Mouse (Mus musculus) gonadal fat pad, adult 2 months (tissue): ENCODE data around the gene Atp8b4. TPM values are rescaled to one million over a fixed set of nuclear protein-coding genes. Genes with fewer than 3 reads are reported as not detected.

Experiments
- DNase-seq: peaks from one replicate; pipeline ENCODE4 v3.0.0-alpha.2; 2012; ENCODE audit warnings: low read depth
- polyA plus RNA-seq: library from polyadenylated mRNA; depleted of rRNA; stranded (reverse); fragments of >200 nt; gene quantifications from 2 replicates; pipeline ENCODE4 v1.2.3, GENCODE M21; 2012; rRNA removed

The Atp8b4 gene
- polyA plus RNA-seq, 1 experiment = 0.45 TPM

DNA sequence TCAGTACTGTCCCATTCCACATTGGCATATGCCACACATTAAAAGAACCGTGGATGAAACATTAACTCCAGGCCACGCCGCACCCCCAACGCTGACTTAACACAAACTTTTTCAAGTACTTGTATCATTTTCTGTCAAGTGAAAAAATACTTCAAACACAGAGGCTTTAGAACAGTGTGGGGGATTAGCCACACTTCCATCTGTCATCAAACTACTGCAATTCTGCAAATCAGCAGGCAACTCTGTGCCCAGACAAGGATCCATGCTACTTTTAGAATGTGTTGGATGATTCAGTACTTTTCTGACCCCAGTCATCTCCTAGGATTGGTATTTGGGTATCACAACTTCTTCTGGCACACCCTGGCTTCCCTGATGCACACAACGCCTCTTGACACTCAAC lies 212.5 kb downstream of the Atp8b4 start:
- no peak for DNase-seq

DNA sequence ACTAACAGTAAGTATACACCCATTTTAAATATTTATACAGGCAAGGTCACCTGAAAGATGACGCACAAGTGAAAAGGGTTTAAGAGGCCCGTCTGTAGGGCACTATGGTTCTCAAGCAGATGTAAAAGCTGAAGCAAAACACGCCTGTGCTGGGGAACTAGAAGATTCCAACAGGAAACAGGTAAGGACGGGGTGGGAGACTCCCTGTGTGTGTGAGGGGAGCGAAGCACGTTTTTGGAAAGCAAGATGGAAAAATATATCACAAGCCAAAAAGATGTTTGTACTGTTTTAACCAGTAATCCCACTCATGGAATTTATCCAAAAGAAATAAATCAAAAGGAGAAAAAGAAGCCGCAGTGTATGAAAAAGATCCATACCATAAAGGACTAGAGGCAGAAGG lies 214.1 kb downstream of the Atp8b4 start:
- DNase-seq = no peak

DNA sequence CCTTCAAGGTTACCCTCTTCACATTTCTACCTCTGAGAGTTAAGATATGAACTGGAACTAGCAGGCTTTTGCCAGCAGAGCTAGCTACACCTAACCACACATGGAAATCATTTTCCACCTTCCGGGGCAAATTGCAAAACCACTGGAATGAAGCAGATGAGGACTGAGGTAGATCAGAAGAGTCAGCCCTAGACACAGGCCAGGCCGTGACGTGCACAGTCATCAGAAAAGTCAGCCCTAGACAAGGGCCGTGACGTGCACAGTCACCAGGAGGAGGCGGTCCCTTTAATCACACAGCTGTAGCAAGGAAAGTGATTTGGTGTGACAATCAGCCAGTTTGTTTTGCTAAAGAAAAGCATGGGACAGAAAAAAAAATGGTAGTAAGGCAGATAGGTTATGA lies 216.4 kb downstream of the Atp8b4 start:
- DNase-seq = no peak

DNA sequence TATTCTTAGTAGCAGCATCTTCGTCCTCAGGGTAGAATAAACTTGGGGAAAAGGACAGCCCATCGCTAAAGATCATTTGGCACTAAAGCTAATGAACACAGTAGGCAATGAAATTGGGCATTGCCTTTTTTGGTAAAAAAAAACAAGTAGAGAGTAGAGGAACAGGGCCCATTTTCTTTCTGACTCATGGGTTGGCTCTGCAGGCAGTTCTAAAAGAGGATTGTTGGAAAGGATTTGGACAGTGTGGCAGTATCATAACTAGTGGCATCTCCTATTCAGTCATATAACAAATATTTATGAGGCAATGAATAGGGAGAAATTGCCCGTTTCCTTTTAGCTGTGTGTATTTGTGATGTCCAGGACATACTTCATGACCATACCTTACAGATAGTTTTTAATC lies 217.4 kb downstream of the Atp8b4 start:
- no peak for DNase-seq

DNA sequence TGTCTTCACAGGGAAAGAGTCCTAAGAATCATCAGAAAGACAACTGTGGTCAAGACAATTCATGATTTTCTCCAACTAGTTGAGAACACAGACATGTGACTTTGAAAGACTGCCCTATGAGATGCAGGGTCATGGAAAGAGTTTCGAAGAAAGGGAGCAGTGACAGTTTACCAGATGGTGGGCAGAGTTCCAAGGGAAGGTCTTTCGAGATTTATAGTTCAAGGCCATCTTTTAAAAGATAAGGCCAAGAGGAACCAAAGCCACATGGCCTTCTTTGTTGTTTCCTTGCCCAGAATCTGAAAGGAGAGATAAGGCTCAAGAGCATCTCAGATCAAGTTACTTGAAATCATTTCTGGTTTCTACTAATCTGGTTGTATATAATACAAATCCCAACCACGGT lies 225.0 kb downstream of the Atp8b4 start:
- no peak for DNase-seq

DNA sequence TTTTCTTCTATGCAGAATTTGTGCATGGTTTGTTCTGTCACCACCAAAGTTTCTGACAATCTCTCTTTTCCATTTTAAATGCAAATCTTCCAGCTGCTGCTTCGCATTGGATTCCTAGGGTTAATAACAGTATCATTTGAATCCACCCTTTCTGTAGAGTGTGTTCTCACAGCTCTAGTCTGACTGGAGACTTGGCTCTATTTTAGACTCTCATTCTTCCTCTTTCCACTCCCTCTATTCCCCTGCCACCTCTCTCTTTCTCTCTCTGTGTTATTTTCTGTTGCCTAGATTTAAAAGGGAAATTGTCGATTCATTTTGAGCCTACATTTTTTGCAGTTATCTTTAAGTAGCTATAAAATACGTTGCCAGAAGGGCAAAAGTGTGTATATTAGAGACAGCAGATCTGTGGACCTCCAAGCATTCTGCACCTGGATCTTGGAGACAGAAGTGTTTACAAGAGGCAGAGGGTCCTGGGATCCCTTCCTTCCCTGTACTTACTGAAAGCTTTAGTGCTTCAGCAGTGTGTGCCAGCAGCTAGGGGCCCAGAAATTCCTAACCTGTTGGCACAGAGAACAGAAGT lies 225.6 kb downstream of the Atp8b4 start:
- DNase-seq = no peak

DNA sequence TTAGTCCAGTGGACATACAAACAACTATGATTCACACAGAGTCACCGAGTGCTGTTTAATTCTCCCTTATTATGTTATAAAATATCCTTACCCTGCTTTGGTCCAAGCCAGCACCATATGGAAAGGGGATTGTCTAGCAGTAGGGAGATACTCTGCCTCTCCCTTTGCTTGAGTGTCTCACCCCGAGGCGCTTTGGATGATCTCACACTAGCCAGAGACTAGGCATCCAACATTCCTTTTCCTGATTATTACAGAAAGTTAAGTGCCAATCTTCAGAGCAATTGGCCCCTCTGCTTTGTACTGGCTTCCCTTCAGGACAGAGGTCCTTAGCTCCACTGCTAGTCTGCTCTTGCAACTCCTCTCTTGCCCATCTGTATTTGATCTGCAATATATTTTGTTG lies 226.2 kb downstream of the Atp8b4 start:
- DNase-seq = no peak

Other genes starting within 250 kb of the Atp8b4 start
- gene Slc27a2, start 51.7 kb upstream of the Atp8b4 start, polyA plus RNA-seq = 9.9 and 19.9 TPM in 2 replicates
- 5.2 and 7.6 TPM in 2 replicates for gene Hdc, start 118.6 kb upstream of the Atp8b4 start, polyA plus RNA-seq
- 6.8 and 8.6 TPM in 2 replicates for gene Gabpb1, start 175.7 kb upstream of the Atp8b4 start, polyA plus RNA-seq
- gene Usp8, start 206.7 kb upstream of the Atp8b4 start, polyA plus RNA-seq = 23.1 and 24.6 TPM in 2 replicates